Mouse (Mus musculus) adrenal gland, postnatal 0 days (tissue): Measurements from ENCODE around the gene Atf6b. TPM values are rescaled to one million over a fixed set of nuclear protein-coding genes. Genes with fewer than 3 reads are reported as not detected.

Source experiments
- polyA plus RNA-seq: library from polyadenylated mRNA; unstranded; fragments of >200 nt; fragmentation: Nextera tagmentation; extraction: Ambion mirVana; gene quantifications from 2 replicates; pipeline ENCODE4 v1.2.1, GENCODE M21; 2015

The Atf6b gene
- 34.1 and 43.4 TPM in 2 replicates for polyA plus RNA-seq

GRCm38 (mm10) chr17:34646906-34647787 lies at the start of gene Atf6b:
Gene Atf6b (plus strand): TSS chr17:34647146.

GRCm38 (mm10) chr17:34597566-34598095 lies 49.3 kb upstream of the Atf6b start, which contains the start of gene Ager:
Gene Ager (plus strand): TSS chr17:34597862.

DNA sequence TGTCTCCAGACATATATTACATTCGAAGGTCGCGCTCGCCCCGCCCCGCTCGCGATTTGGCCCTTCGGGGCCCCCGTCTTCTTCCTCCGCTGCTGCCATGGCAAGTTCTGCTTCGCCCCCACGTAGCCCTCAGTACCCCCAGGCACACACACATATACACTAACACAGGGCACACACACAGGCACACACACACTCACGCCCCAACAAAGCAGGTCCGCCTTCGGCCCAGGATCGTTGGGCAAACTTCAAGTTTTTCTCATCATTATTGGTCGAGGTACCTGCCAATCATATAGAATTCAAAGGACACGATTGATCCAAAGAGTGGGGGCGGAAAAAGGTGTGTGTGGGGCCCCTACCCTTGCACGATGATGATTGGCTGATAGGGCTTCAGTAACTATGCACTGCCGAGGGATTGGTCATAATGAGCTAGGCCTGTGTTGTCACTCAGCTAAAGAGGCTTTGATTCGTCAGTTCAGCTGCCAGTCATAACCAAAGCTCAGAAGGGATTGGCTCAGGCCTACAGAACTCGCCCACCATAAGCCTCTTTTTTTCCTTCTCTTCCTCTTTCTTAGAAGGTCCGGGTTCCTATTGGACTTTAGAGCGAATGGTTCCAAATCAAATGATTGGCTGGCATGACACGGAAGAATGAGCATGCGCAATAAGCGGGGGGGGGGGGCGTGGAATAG lies 43.4 kb upstream of the Atf6b start, which contains the start of gene Rnf5:
Gene Rnf5, minus strand, starts transcription at position 316 of the 686 bp plus-strand sequence.

GRCm38 (mm10) chr17:34604061-34604508 lies 42.9 kb upstream of the Atf6b start, which contains the start of gene Agpat1:
Gene Agpat1 (plus strand): TSS chr17:34604262.

DNA sequence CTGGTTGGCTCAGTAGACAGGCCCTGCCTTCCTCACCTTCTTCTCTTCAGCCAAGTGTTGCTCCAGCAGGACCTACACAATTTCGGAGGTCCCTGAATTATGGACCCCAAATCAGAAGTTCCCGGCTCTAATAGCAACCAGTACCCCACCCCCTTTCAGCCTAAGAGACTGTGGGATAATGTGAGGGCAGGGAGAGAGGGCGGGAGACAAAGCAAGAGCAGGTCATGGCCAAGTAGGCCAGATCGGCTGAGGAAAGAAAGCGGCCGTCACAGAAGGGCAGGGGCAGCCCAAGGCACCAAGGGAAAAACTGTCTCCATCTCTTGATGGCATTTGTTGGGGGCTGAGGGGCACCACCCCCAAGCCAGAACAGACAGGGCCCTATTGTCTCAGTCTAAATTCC lies 31.1 kb upstream of the Atf6b start, which contains the start of gene Egfl8:
Gene Egfl8, minus strand, starts transcription at position 101 of the 400 bp plus-strand sequence.

DNA sequence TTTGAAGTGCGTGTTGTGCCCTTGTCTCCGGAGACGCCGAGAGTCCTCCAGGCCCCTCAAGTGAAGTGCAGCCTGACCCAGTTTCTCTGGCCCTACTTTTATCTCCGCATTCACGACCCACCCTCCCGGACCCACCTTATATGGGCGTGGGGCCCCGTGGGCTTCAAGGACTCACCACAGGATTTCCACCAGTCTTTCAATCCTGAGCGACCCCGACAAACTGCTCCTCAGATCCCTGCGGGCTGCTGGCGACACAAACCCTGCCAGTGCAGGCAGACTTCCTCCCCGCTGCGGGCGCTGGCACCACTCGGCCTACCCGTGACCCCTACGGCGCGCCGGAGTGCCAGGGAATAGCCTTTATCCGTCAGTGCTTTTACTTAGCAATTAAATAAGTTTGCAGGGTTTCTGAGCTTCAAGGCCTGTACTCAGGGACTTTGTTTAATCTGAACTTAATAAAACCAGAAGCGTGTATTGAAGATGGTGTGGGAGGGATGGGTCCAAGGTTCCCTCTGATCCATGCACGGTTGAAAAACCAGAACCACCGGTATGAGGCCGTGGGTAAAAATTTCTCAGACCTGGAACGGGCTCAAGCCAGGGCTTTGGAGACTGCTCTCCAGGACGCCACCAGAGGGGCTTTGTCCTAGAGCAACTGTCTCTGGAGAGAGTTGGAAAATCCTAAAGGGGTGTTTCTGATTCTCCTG lies 18.9 kb upstream of the Atf6b start, which contains the start of gene Ppt2:
Gene Ppt2, minus strand, starts transcription at position 568 of the 701 bp plus-strand sequence.

DNA sequence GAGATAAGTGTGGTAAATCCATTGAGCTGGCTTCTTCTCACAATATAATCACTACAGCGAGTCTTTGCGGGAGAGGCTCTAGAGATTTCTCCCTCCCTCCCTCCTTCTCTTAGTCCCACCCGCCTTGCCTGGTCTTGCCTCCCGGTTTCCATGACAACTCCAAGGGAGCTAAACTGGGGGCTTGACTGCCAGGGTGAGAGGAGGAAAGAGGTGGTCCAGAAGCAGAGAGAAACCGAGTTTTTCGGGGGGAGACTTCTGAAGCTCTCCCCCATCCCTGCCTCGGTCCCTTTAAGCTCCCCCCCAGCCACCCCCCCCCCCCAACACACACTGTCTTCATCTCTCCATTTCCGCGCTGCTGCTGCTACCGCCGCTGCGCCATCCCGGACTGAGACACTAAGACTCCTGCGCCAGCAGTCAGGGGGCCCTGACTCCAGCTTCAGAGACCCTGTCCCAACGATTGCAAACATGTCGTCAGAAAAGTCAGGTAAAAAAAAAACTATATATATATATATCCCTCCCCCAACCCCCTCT lies 17.7 kb upstream of the Atf6b start, which contains the start of gene Prrt1:
Gene Prrt1, plus strand, starts transcription at position 313 of the 531 bp plus-strand sequence.

GRCm38 (mm10) chr17:34644608-34645007 lies 2.3 kb upstream of the Atf6b start, which contains the start of gene Fkbpl:
Gene Fkbpl (plus strand): TSS chr17:34644764.

GRCm38 (mm10) chr17:34670235-34670634 lies 23.3 kb downstream of the Atf6b start, which contains the start of gene Tnxb:
Gene Tnxb (plus strand): TSS chr17:34670535.

Other genes with a start within 250 kb of the Atf6b start
- gene BC051142, start 248.3 kb upstream of the Atf6b start, polyA plus RNA-seq: 1.4 and 2.6 TPM in 2 replicates
- not detected in 2 replicates for gene Btnl4, start 169.8 kb upstream of the Atf6b start, polyA plus RNA-seq
- not detected in 2 replicates for gene Btnl6, start 129.8 kb upstream of the Atf6b start, polyA plus RNA-seq
- 3.0 and 5.0 TPM in 2 replicates for gene Notch4, start 82.9 kb upstream of the Atf6b start, polyA plus RNA-seq
- 15.0 TPM in 2 replicates for gene Gpsm3, start 57.3 kb upstream of the Atf6b start, polyA plus RNA-seq
- gene Pbx2, start 55.9 kb upstream of the Atf6b start, polyA plus RNA-seq: 6.1 and 6.8 TPM in 2 replicates
- gene Ager, start 49.3 kb upstream of the Atf6b start, polyA plus RNA-seq: 4.4 and 5.1 TPM in 2 replicates
- 90.9 and 133 TPM in 2 replicates for gene Rnf5, start 43.5 kb upstream of the Atf6b start, polyA plus RNA-seq
- 43.8 and 58.6 TPM in 2 replicates for gene Agpat1, start 42.9 kb upstream of the Atf6b start, polyA plus RNA-seq
- 11.5 and 18.6 TPM in 2 replicates for gene Egfl8, start 31.2 kb upstream of the Atf6b start, polyA plus RNA-seq
- 25.5 and 34.3 TPM in 2 replicates for gene Ppt2, start 18.6 kb upstream of the Atf6b start, polyA plus RNA-seq
- gene Prrt1, start 17.6 kb upstream of the Atf6b start, polyA plus RNA-seq: 1.3 and 2.2 TPM in 2 replicates
- 13.8 and 17.8 TPM in 2 replicates for gene Fkbpl, start 2.4 kb upstream of the Atf6b start, polyA plus RNA-seq
- 10.3 and 10.4 TPM in 2 replicates for gene Tnxb, start 23.4 kb downstream of the Atf6b start, polyA plus RNA-seq
- gene C4b, start 96.7 kb downstream of the Atf6b start, polyA plus RNA-seq: 182 and 224 TPM in 2 replicates
- 2,316 and 6,586 TPM in 2 replicates for gene Cyp21a1, start 157.4 kb downstream of the Atf6b start, polyA plus RNA-seq
- gene Stk19, start 189.8 kb downstream of the Atf6b start, polyA plus RNA-seq: 37.9 and 41.1 TPM in 2 replicates
- 34.6 and 62.4 TPM in 2 replicates for gene Dxo, start 189.9 kb downstream of the Atf6b start, polyA plus RNA-seq
- gene Skiv2l, start 203.1 kb downstream of the Atf6b start, polyA plus RNA-seq: 23.8 and 36.5 TPM in 2 replicates
- gene Nelfe, start 203.2 kb downstream of the Atf6b start, polyA plus RNA-seq: 56.9 and 73.9 TPM in 2 replicates
- 27.2 and 40.8 TPM in 2 replicates for gene Cfb, start 215.4 kb downstream of the Atf6b start, polyA plus RNA-seq
- 1.6 and 1.9 TPM in 2 replicates for gene Zbtb12, start 232.3 kb downstream of the Atf6b start, polyA plus RNA-seq
- gene Gm20547, start 234.9 kb downstream of the Atf6b start, polyA plus RNA-seq: not detected in 2 replicates